ENCODE assay signal across 23 mouse cellular contexts in genomic region chr5:79300001-79300723, GRCm38 (mm10).
A peak's percentile ranks its signal among the peaks of the same experiment; 100 is the strongest.
DNase-seq lines count a peak whose midpoint lies in the region; ATAC-seq and TF ChIP-seq lines count a peak whose summit lies in the region.
"Had no signal": no experiment of that assay in that cellular context is flagged by ENCODE, and none has a peak within 500 bp of the region (broad histone marks: within the 10 kb centered on the region; RNA-seq: fewer than 3 reads in every experiment).

No protein-coding gene starts in this region.

- H3K4me1 ChIP-seq in cerebellum, adult 2 months (ENCODE audit: control insufficient read depth, insufficient read depth, low read length) = no peaks in the 10 kb centered on the region
- no peaks in the 10 kb centered on the region for H3K4me1 ChIP-seq in forebrain, postnatal 0 days (ENCODE audit: insufficient read depth)
- no peaks in the 10 kb centered on the region for H3K4me1 ChIP-seq in forebrain, embryonic 15.5 days
- no peaks in the 10 kb centered on the region for H3K4me1 ChIP-seq in intestine, postnatal 0 days (replicated peaks; ENCODE audit: control insufficient read depth, insufficient read depth, low read length)
- H3K4me1 ChIP-seq: embryonic facial prominence, embryonic 12.5 days; heart, embryonic 13.5 days; hindbrain, embryonic 15.5 days had no signal

- no peak for TF ChIP-seq POLR2A in cerebellum, adult 2 months (IDR thresholded peaks at IDR 0.05; ENCODE audit: borderline replicate concordance, insufficient read depth, low read length)

- H3K9me3 ChIP-seq in forebrain, postnatal 0 days (ENCODE audit: low read length) = no peaks in the 10 kb centered on the region
- no peaks in the 10 kb centered on the region for H3K9me3 ChIP-seq in forebrain, embryonic 15.5 days
- H3K9me3 ChIP-seq in intestine, postnatal 0 days (ENCODE audit: control insufficient read depth) = no peaks in the 10 kb centered on the region
- H3K9me3 ChIP-seq: embryonic facial prominence, embryonic 12.5 days; heart, embryonic 13.5 days; hindbrain, embryonic 15.5 days had no signal

- H3K4me3 ChIP-seq in cerebellum, adult 2 months (replicated peaks; ENCODE audit: insufficient read depth, low read depth, low read length) = no peak overlapping the region
- H3K4me3 ChIP-seq in forebrain, postnatal 0 days (ENCODE audit: low read depth, low read length) = no peak overlapping the region
- no peak overlapping the region for H3K4me3 ChIP-seq in forebrain, embryonic 15.5 days
- no peak overlapping the region for H3K4me3 ChIP-seq in intestine, postnatal 0 days (ENCODE audit: low read depth, low read length)
- H3K4me3 ChIP-seq: embryonic facial prominence, embryonic 12.5 days; gastrocnemius, adult 2 months; heart, embryonic 13.5 days; hindbrain, embryonic 15.5 days had no signal

- H3K4me2 ChIP-seq in forebrain, postnatal 0 days (ENCODE audit: low read depth) = no peak overlapping the region
- no peak overlapping the region for H3K4me2 ChIP-seq in forebrain, embryonic 15.5 days (replicated peaks)
- no peak overlapping the region for H3K4me2 ChIP-seq in intestine, postnatal 0 days (replicated peaks; ENCODE audit: low read depth)
- H3K4me2 ChIP-seq: embryonic facial prominence, embryonic 12.5 days; heart, embryonic 13.5 days; hindbrain, embryonic 15.5 days had no signal

- DNase-seq in cerebellum, postnatal 14 days = peak; percentile 1 to 26
- DNase-seq in cerebellum, adult 2 months = no peak
- peak; percentile 70 for DNase-seq in forebrain, postnatal 0 days
- DNase-seq in right cerebral cortex, postnatal 4 days = peak; percentile 2
- DNase-seq in right cerebral cortex, postnatal 25 days = no peak
- DNase-seq: adrenal gland, postnatal 14 days; cerebellum, adult 11-12 months; cerebellum, adult 9-11 months; embryo, embryonic 11 days; gastrocnemius, adult 2 months; gastrocnemius, postnatal 25 days; heart, adult 11 months; heart, postnatal 36 days; kidney, adult 8-10 months had no signal

- no peak for TF ChIP-seq CTCF in cerebellum, adult 2 months (IDR thresholded peaks at IDR 0.05; ENCODE audit: borderline replicate concordance, insufficient read depth, low read depth, low read length)
- no peak for TF ChIP-seq CTCF in forebrain, postnatal 0 days (IDR thresholded peaks at IDR 0.05; ENCODE audit: low read depth)
- no peak for TF ChIP-seq CTCF in intestine, postnatal 0 days (IDR thresholded peaks at IDR 0.05; ENCODE audit: low read depth)

- no peaks in the 10 kb centered on the region for H3K36me3 ChIP-seq in forebrain, postnatal 0 days (ENCODE audit: insufficient read depth)
- no peaks in the 10 kb centered on the region for H3K36me3 ChIP-seq in forebrain, embryonic 15.5 days
- no peaks in the 10 kb centered on the region for H3K36me3 ChIP-seq in intestine, postnatal 0 days (ENCODE audit: control insufficient read depth, insufficient read depth)
- H3K36me3 ChIP-seq: embryonic facial prominence, embryonic 12.5 days; heart, embryonic 13.5 days; hindbrain, embryonic 15.5 days had no signal

- no peak overlapping the region for H3K27ac ChIP-seq in cerebellum, adult 2 months (ENCODE audit: insufficient read depth, low read length)
- H3K27ac ChIP-seq in forebrain, postnatal 0 days (ENCODE audit: low read depth, low read length) = no peak overlapping the region
- H3K27ac ChIP-seq in forebrain, embryonic 15.5 days (replicated peaks) = no peak overlapping the region
- H3K27ac ChIP-seq in intestine, postnatal 0 days (ENCODE audit: low read depth, low read length) = no peak overlapping the region
- H3K27ac ChIP-seq: embryonic facial prominence, embryonic 12.5 days; gastrocnemius, adult 2 months; heart, embryonic 13.5 days; hindbrain, embryonic 15.5 days had no signal

- H3K27me3 ChIP-seq in cerebellum, adult 2 months (ENCODE audit: control insufficient read depth, insufficient read depth, low read length) = no peaks in the 10 kb centered on the region
- no peaks in the 10 kb centered on the region for H3K27me3 ChIP-seq in forebrain, postnatal 0 days (ENCODE audit: insufficient read depth, low read length)
- no peaks in the 10 kb centered on the region for H3K27me3 ChIP-seq in forebrain, embryonic 15.5 days
- no peaks in the 10 kb centered on the region for H3K27me3 ChIP-seq in intestine, postnatal 0 days (replicated peaks; ENCODE audit: control insufficient read depth, insufficient read depth, low read length)
- H3K27me3 ChIP-seq: embryonic facial prominence, embryonic 12.5 days; heart, embryonic 13.5 days; hindbrain, embryonic 15.5 days; Patski had no signal

- 56% methylated on average over 4 of the region's 4 CpGs for WGBS in cerebellum, adult 2 months
- 68% methylated on average over 4 of the region's 4 CpGs for WGBS in forebrain, postnatal 0 days
- 85% methylated on average over 4 of the region's 4 CpGs for WGBS in forebrain, embryonic 15.5 days
- WGBS in intestine, postnatal 0 days = 66% methylated on average over 4 of the region's 4 CpGs

- no peak overlapping the region for H3K9ac ChIP-seq in forebrain, postnatal 0 days
- no peak overlapping the region for H3K9ac ChIP-seq in forebrain, embryonic 15.5 days (replicated peaks)
- no peak overlapping the region for H3K9ac ChIP-seq in intestine, postnatal 0 days (ENCODE audit: low read depth, low read length)
- H3K9ac ChIP-seq: embryonic facial prominence, embryonic 12.5 days; heart, embryonic 13.5 days; hindbrain, embryonic 15.5 days had no signal

- ATAC-seq in forebrain, postnatal 0 days = peak; percentile 93
- no peak for ATAC-seq in forebrain, embryonic 15.5 days (replicated peaks)
- no peak for ATAC-seq in intestine, postnatal 0 days
- no peak for ATAC-seq in erythroid progenitor cell, adult 5-6 weeks (replicated peaks; ENCODE audit: low FRiP score, poor library complexity, severe bottlenecking)
- ATAC-seq: activated CD4-positive, CD25-positive, alpha-beta regulatory T cell, adult 4 months; intestine, embryonic 16.5 days; Patski had no signal

Comparison
In these comparisons a context has a peak if more than half of its experiments do, and no peak if none do; other contexts are left out.
1. DNase-seq: peak in cerebellum, postnatal 14 days (2 of 2), forebrain, postnatal 0 days (single experiment) and right cerebral cortex, postnatal 4 days (single experiment); none in cerebellum, adult 2 months (0 of 2) and right cerebral cortex, postnatal 25 days (single experiment).